Mouse (Mus musculus) MEL (cell line): ENCODE measurements around the gene Fanci. TPM values are rescaled to one million over a fixed set of nuclear protein-coding genes. Genes with fewer than 3 reads are reported as not detected.

Source experiments
- DNase-seq: peaks from one replicate; pipeline ENCODE4 v3.0.0; 2011; ENCODE audit warnings: low read depth, low spot score
- H3K27ac ChIP-seq: 2 replicates; pipeline ENCODE4 v1.5.1; 2012; ENCODE audit warnings: low read depth, mild to moderate bottlenecking, control low read depth, low read length, moderate library complexity; ENCODE audit not compliant: control insufficient read depth
- H3K27me3 ChIP-seq, 2 experiments: fragments of 150-350 bp in 1 of 2; sonication (generic) in 1 of 2; 2 replicates each; pipeline ENCODE4 v1.6.1; 2012; ENCODE audit warnings: low read length in 2 of 2, mild to moderate bottlenecking in 2 of 2, improper control_type of control experiment in 1 of 2, moderate library complexity in 1 of 2; ENCODE audit not compliant: insufficient read depth in 2 of 2, control insufficient read depth in 1 of 2
- H3K36me3 ChIP-seq, 2 experiments: 2 replicates each; pipeline ENCODE4 v1.6.1; 2012 to 2014; ENCODE audit warnings: low read length in 2 of 2, improper control_type of control experiment in 1 of 2, inconsistent platforms in 1 of 2, mild to moderate bottlenecking in 1 of 2; ENCODE audit not compliant: insufficient read depth in 2 of 2, control insufficient read depth in 1 of 2
- H3K4me1 ChIP-seq, 2 experiments: fragments of 150-350 bp in 1 of 2; sonication (generic) in 1 of 2; 2 replicates each; pipeline ENCODE4 v1.6.1; 2012; ENCODE audit warnings: low read length in 2 of 2, improper control_type of control experiment in 1 of 2, mild to moderate bottlenecking in 1 of 2; ENCODE audit not compliant: insufficient read depth in 2 of 2, control insufficient read depth in 1 of 2
- H3K4me3 ChIP-seq, 2 experiments: fragments of 150-350 bp in 1 of 2; sonication (generic) in 1 of 2; 2 replicates each; pipeline ENCODE4 v1.5.1; 2012; ENCODE audit warnings: low read depth in 2 of 2, low read length in 2 of 2, mild to moderate bottlenecking in 2 of 2, moderate library complexity in 2 of 2, control low read depth in 1 of 2, improper control_type of control experiment in 1 of 2; ENCODE audit not compliant: control insufficient read depth in 1 of 2, insufficient read depth in 1 of 2
- H3K79me2 ChIP-seq: 2 replicates; pipeline ENCODE4 v1.6.1; 2012; ENCODE audit warnings: mild to moderate bottlenecking, low read length, moderate library complexity; ENCODE audit not compliant: control insufficient read depth, poor library complexity, insufficient read depth
- H3K9ac ChIP-seq: 2 replicates; pipeline ENCODE4 v1.6.1; 2012; ENCODE audit warnings: low read depth, mild to moderate bottlenecking, control low read depth, low read length, moderate library complexity; ENCODE audit not compliant: control insufficient read depth, poor library complexity, severe bottlenecking
- H3K9me3 ChIP-seq: fragments of 150-350 bp; sonication (generic); replicated peaks from 2 replicates; pipeline ENCODE4 v1.6.1; 2012; ENCODE audit warnings: mild to moderate bottlenecking, low read length, improper control_type of control experiment, moderate library complexity; ENCODE audit not compliant: insufficient read depth
- CTCF ChIP-seq, 3 experiments: IDR thresholded peaks in 2 of 3; conservative IDR thresholded peaks in 1 of 3; 2 replicates each; pipeline ENCODE4 v1.5.1; 2011 to 2012; ENCODE audit warnings: low read length in 3 of 3, low read depth in 2 of 3, mild to moderate bottlenecking in 2 of 3, improper control_type of control experiment in 1 of 3, inconsistent platforms in 1 of 3, mixed read lengths in 1 of 3, moderate library complexity in 1 of 3; ENCODE audit not compliant: control insufficient read depth in 1 of 3, insufficient read depth in 1 of 3, poor library complexity in 1 of 3, severe bottlenecking in 1 of 3
- E2F4 ChIP-seq: IDR thresholded peaks from 2 replicates; pipeline ENCODE4 v1.6.1; 2011; ENCODE audit warnings: low read depth, low read length, improper control_type of control experiment, borderline replicate concordance
- EP300 ChIP-seq, 2 experiments: IDR thresholded peaks; 2 replicates each; pipeline ENCODE4 v1.6.1; 2011; ENCODE audit warnings: improper control_type of control experiment in 2 of 2, low read length in 2 of 2, low read depth in 1 of 2, mild to moderate bottlenecking in 1 of 2
- HCFC1 ChIP-seq: IDR thresholded peaks from 2 replicates; pipeline ENCODE4 v1.6.1; 2012; ENCODE audit warnings: low read depth, mild to moderate bottlenecking, inconsistent platforms, low read length, improper control_type of control experiment, moderate library complexity
- JUND ChIP-seq: IDR thresholded peaks from 2 replicates; pipeline ENCODE4 v1.6.1; 2011; ENCODE audit warnings: low read depth, mild to moderate bottlenecking, improper control_type of control experiment, low read length
- MAX ChIP-seq: IDR thresholded peaks from 2 replicates; pipeline ENCODE4 v1.6.1; 2011; ENCODE audit warnings: low read length, improper control_type of control experiment
- MEF2A ChIP-seq: IDR thresholded peaks from 2 replicates; pipeline ENCODE4 v1.6.1; 2014; ENCODE audit warnings: low read depth, mild to moderate bottlenecking, inconsistent platforms, low read length, improper control_type of control experiment; ENCODE audit not compliant: poor library complexity, insufficient replicate concordance, severe bottlenecking; ENCODE audit errors: extremely low read depth
- MXI1 ChIP-seq: IDR thresholded peaks from 2 replicates; pipeline ENCODE4 v1.6.1; 2011; ENCODE audit warnings: mild to moderate bottlenecking, low read depth, low read length, improper control_type of control experiment
- MYB ChIP-seq: IDR thresholded peaks from 2 replicates; pipeline ENCODE4 v1.6.1; 2011; ENCODE audit warnings: mild to moderate bottlenecking, low read depth, low read length, improper control_type of control experiment
- MYC ChIP-seq: IDR thresholded peaks from 2 replicates; pipeline ENCODE4 v1.6.1; 2011; ENCODE audit warnings: low read depth, mild to moderate bottlenecking, low read length, improper control_type of control experiment, moderate library complexity
- RAD21 ChIP-seq: IDR thresholded peaks from 2 replicates; pipeline ENCODE4 v1.6.1; 2011; ENCODE audit warnings: mild to moderate bottlenecking, low read depth, low read length, improper control_type of control experiment
- SIN3A ChIP-seq: IDR thresholded peaks from 2 replicates; pipeline ENCODE4 v1.6.1; 2012; ENCODE audit warnings: low read length, improper control_type of control experiment, inconsistent platforms
- SMC3 ChIP-seq: IDR thresholded peaks from 2 replicates; pipeline ENCODE4 v1.6.1; 2011; ENCODE audit warnings: low read depth, low read length, improper control_type of control experiment
- USF2 ChIP-seq, 2 experiments: IDR thresholded peaks; 2 replicates each; pipeline ENCODE4 v1.6.1; 2011 to 2012; ENCODE audit warnings: improper control_type of control experiment in 2 of 2, low read length in 2 of 2, borderline replicate concordance in 1 of 2, inconsistent platforms in 1 of 2, low read depth in 1 of 2, mild to moderate bottlenecking in 1 of 2; ENCODE audit not compliant: insufficient read depth in 1 of 2
- ZC3H11A ChIP-seq: IDR thresholded peaks from 2 replicates; pipeline ENCODE4 v1.6.1; 2012; ENCODE audit warnings: low read depth, mild to moderate bottlenecking, inconsistent platforms, low read length, improper control_type of control experiment
- ZMIZ1 ChIP-seq: IDR thresholded peaks from 2 replicates; pipeline ENCODE4 v1.6.1; 2012; ENCODE audit warnings: low read depth, mild to moderate bottlenecking, inconsistent platforms, low read length, improper control_type of control experiment, moderate library complexity
- ZNF384 ChIP-seq: IDR thresholded peaks from 2 replicates; pipeline ENCODE4 v1.6.1; 2012; ENCODE audit warnings: low read depth, mild to moderate bottlenecking, inconsistent platforms, low read length, improper control_type of control experiment
- polyA plus RNA-seq, 2 experiments: library from polyadenylated mRNA; stranded (reverse) in 1 of 2; unstranded in 1 of 2; fragments of >175 nt in 1 of 2; fragments of >200 nt in 1 of 2; gene quantifications; 2 replicates each; pipeline versions ENCODE4 v1.2.1 to v1.2.4; 2012; ENCODE audit warnings: low replicate concordance in 2 of 2, low read depth in 1 of 2; ENCODE audit not compliant: insufficient read length in 2 of 2, insufficient read depth in 1 of 2, missing spikeins in 1 of 2
- total RNA-seq: library from RNA; depleted of rRNA; stranded (reverse); fragments of 300-350 nt; gene quantifications from 2 replicates; pipeline ENCODE4 v1.2.3, GENCODE M21; 2012

The Fanci gene
- total and polyA plus RNA-seq, 3 experiments, result 8.4 to 9.0 TPM; not detected in 1

DNA sequence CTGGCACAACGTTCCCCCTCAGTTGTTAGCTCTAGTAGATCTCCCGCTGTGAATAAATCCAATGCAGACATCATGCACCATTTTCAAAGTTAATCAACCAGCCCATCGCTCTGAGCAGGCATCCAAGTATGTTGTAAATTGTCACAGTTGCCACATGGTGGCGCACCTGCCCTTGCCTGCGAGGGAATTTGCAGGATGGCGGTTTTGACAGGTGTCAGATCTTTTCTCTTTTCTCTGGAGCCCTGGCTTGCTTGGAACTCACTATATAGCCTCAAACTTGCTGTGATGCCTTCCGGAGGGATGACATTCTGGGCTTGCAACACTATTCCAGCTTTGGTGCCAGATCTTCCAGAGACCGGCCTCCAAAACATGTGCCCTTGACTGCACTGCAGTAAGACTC, 102.2 kb downstream of the Fanci start (continued):
- TF ChIP-seq MEF2A (no peak), HCFC1 (no peak), ZC3H11A (peak; percentile 27; the same call in 1 of the 2 replicates), RAD21 (peak; percentile 71), USF2 (IDR thresholded peaks at IDR 0.05; ENCODE audit: borderline replicate concordance in 1 of 2, insufficient read depth in 1 of 2, low read depth in 1 of 2, low read length in 2 of 2) (no peak)

- Histone ChIP-seq H3K9me3 (no peaks in the 10 kb centered on the region), H3K9ac (peak overlapping the region; percentile 49), H3K27ac (no peak overlapping the region), H3K79me2 (no peaks in the 10 kb centered on the region), H3K4me1 (peaks cover 0 to 4% of the 10 kb centered on the region in 2 experiments; a peak in 1 of 4 replicates), H3K27me3 (0 out of 4 replicates have a peak, but pooled peaks cover 0 to 3% of the 10 kb centered on the region in 2 experiments), H3K4me3 (peak overlapping the region; percentile 56 to 67), H3K36me3 (no peaks in the 10 kb centered on the region)
- TF ChIP-seq EP300 (IDR thresholded peaks at IDR 0.05; ENCODE audit: low read depth in 1 of 2, low read length in 2 of 2) (peak in 1 of 2 experiments; percentile 22; a peak in 1 of 4 replicates), ZC3H11A (peak; percentile 34), JUND (no peak), CTCF (IDR thresholded peaks at IDR 0.05 in 2 of 3, conservative IDR thresholded peaks at IDR 0.05 in 1 of 3; ENCODE audit: control insufficient read depth in 1 of 3, insufficient read depth in 1 of 3, low read depth in 2 of 3, low read length in 3 of 3, poor library complexity in 1 of 3, severe bottlenecking in 1 of 3) (peak; percentile 75 to 99 (median 95)), MYB (no peak), MAX (0 out of 2 replicates have a peak, but pooled peaks have one; percentile 21), SMC3 (peak; percentile 75), RAD21 (peak; percentile 76), SIN3A (peak; percentile 25; the same call in 1 of the 2 replicates), E2F4 (peak; percentile 88; the same call in 1 of the 2 replicates)
- peak; percentile 89 for DNase-seq
These were observed 104.5 kb downstream of the Fanci start for GRCm38 (mm10) chr7:79495988-79496815.

DNA sequence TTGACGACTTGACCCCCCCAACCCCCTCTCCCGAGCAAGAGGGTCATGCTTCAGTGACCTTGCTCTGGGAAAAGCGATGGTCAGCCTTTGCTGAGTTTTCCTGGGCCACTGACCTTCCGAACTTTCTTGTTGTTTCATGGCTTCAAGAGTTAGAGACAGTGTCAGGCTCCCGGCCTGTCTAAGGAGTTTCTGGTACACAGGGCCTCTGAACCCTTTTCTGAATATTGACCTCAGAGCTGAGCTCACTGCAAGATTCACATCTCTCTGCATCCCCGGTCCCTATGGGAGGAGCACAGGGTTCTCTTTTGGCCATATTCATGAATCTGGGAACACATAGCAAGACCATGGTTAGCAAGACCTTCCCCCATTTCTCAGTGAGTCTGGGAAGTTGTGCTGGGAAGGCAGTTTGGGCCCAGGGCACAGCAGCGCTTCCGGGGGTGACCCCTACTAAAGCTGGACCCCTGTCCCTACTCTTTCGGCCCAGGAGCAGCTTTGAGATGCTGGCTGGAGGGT, 105.1 kb downstream of the Fanci start:
- Histone ChIP-seq H3K36me3 (no peaks in the 10 kb centered on the region), H3K4me3 (no peak overlapping the region), H3K9me3 (no peaks in the 10 kb centered on the region), H3K27me3 (0 out of 4 replicates have a peak, but pooled peaks cover 0 to 3% of the 10 kb centered on the region in 2 experiments), H3K4me1 (peaks cover 0 to 4% of the 10 kb centered on the region in 2 experiments; a peak in 1 of 4 replicates), H3K79me2 (no peaks in the 10 kb centered on the region), H3K9ac (no peak overlapping the region), H3K27ac (no peak overlapping the region)
- no peak for DNase-seq
- TF ChIP-seq USF2 (IDR thresholded peaks at IDR 0.05; ENCODE audit: borderline replicate concordance in 1 of 2, insufficient read depth in 1 of 2, low read depth in 1 of 2, low read length in 2 of 2), result no peak
- no peak for TF ChIP-seq E2F4
- TF ChIP-seq MXI1, result no peak
- TF ChIP-seq ZMIZ1, result no peak
- TF ChIP-seq EP300 (IDR thresholded peaks at IDR 0.05; ENCODE audit: low read depth in 1 of 2, low read length in 2 of 2), result no peak
- TF ChIP-seq ZNF384, result no peak
- TF ChIP-seq MYC, result no peak
